In the genomic region with DNA sequence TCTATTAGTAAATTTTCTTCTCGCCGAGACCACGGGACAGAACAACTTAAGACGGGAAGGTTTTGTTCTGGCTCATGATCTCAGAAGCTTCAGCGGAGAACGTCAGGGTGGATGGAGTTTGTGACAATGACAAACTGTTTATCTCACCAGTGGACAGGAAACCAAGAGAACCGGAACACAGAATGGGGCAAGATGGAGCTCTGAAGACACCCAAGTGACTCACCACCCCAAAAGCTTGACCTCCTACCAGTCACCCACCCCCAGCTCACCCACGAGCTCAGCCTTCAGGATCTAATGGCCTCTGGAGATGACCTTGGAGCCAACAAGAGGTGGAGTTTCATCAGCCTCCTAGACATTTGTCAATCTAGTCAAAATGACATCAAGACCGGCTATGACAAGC, we compare ENCODE assay signal across 15 mouse cellular contexts.
"Had no signal": no experiment of that assay in that cellular context is flagged by ENCODE, and none has a peak within 500 bp of the region (broad histone marks: within the 10 kb centered on the region; RNA-seq: fewer than 3 reads in every experiment).

No protein-coding gene starts in this region.

- H3K9ac ChIP-seq: intestine, embryonic 15.5 days; lung, embryonic 15.5 days had no signal

- H3K4me2 ChIP-seq: intestine, embryonic 15.5 days; liver, embryonic 11.5 days; lung, embryonic 15.5 days had no signal

- H3K27me3 ChIP-seq: intestine, embryonic 15.5 days; lung, embryonic 15.5 days had no signal

- ATAC-seq: intestine, embryonic 15.5 days; midbrain, embryonic 16.5 days had no signal

- H3K9me3 ChIP-seq: intestine, embryonic 15.5 days; lung, embryonic 15.5 days had no signal

- H3K36me3 ChIP-seq: intestine, embryonic 15.5 days; lung, embryonic 15.5 days; midbrain, embryonic 10.5 days had no signal

- DNase-seq: kidney, adult 18-20 months; kidney, postnatal 10 days; kidney, postnatal 4 days; lung, postnatal 36 days; right cerebral cortex, adult 18-20 months; right cerebral cortex, postnatal 25 days; thymus, adult 2 months; thymus, postnatal 25 days had no signal

- H3K4me3 ChIP-seq: intestine, embryonic 15.5 days; layer of hippocampus, adult 2 months; left cerebral cortex, adult 2 months; lung, embryonic 15.5 days; midbrain, embryonic 10.5 days had no signal

- H3K27ac ChIP-seq: layer of hippocampus, adult 2 months; left cerebral cortex, adult 2 months; lung, embryonic 15.5 days; midbrain, embryonic 10.5 days had no signal
